Mouse (Mus musculus) small intestine, adult 2 months (tissue): ENCODE measurements around the gene Cntnap5b. TPM values are rescaled to one million over a fixed set of nuclear protein-coding genes. Genes with fewer than 3 reads are reported as not detected.
"Not testable (repeated sequence)": the region's sequence is repeated elsewhere in the genome, so short reads cannot be mapped to it uniquely, and the experiment has no call there.

Experiments used
- H3K27ac ChIP-seq: fragments of 200-500 bp; 2 replicates; pipeline ENCODE4 v1.5.1; 2012; ENCODE audit warnings: low read depth, low read length, control low read depth, inconsistent platforms; ENCODE audit not compliant: insufficient read depth
- H3K27me3 ChIP-seq: fragments of 200-500 bp; 2 replicates; pipeline ENCODE4 v1.6.1; 2012; ENCODE audit warnings: mild to moderate bottlenecking, moderate library complexity, low read length, inconsistent platforms; ENCODE audit not compliant: control insufficient read depth, insufficient read depth
- H3K36me3 ChIP-seq: fragments of 200-500 bp; 2 replicates; pipeline ENCODE4 v1.6.1; 2012; ENCODE audit warnings: mild to moderate bottlenecking, low read length, control low read depth, inconsistent platforms; ENCODE audit not compliant: control insufficient read depth, insufficient read depth
- H3K4me1 ChIP-seq: fragments of 200-500 bp; 2 replicates; pipeline ENCODE4 v1.6.1; 2012; ENCODE audit warnings: low read length, inconsistent platforms, mixed read lengths; ENCODE audit not compliant: control insufficient read depth, insufficient read depth, insufficient read length
- H3K4me3 ChIP-seq: fragments of 200-500 bp; 2 replicates; pipeline ENCODE4 v1.5.1; 2012; ENCODE audit warnings: low read depth, mild to moderate bottlenecking, control low read depth, inconsistent platforms, low read length, moderate library complexity
- CTCF ChIP-seq: fragments of 200-500 bp; IDR thresholded peaks from 2 replicates; pipeline ENCODE4 v1.5.1; 2012; ENCODE audit warnings: low read depth, mild to moderate bottlenecking, control low read depth, inconsistent platforms, low read length, moderate library complexity, mixed read lengths; ENCODE audit not compliant: insufficient replicate concordance, insufficient read length; ENCODE audit errors: extremely low read depth
- POLR2A ChIP-seq: fragments of 200-500 bp; IDR thresholded peaks from 2 replicates; pipeline ENCODE4 v1.6.1; 2012; ENCODE audit warnings: low read depth, mild to moderate bottlenecking, control low read depth, inconsistent platforms, low read length, moderate library complexity
- WGBS: fragments of 180-500 bp; shearing (Covaris S2); methylation state at CpG from one replicate; pipeline ENCODE4 v1.1.7; 2018; 5-methylcytosine and 5-hydroxymethylcytosine counted together
- polyA plus RNA-seq: library from polyadenylated mRNA; depleted of rRNA; stranded (reverse); fragments of >200 nt; gene quantifications from 2 replicates; pipeline ENCODE4 v1.2.3, GENCODE M21; 2012

The Cntnap5b gene
- polyA plus RNA-seq, 1 experiment = not detected

GRCm38 (mm10) chr1:99943515-99943914, 170.9 kb downstream of the Cntnap5b start:
- no peaks in the 10 kb centered on the region for H3K4me1 ChIP-seq
- H3K27me3 ChIP-seq = no peaks in the 10 kb centered on the region
- H3K27ac ChIP-seq = no peak overlapping the region
- H3K4me3 ChIP-seq = no peak overlapping the region
- TF ChIP-seq POLR2A = no peak
- TF ChIP-seq CTCF = no peak
- H3K36me3 ChIP-seq = no peaks in the 10 kb centered on the region

GRCm38 (mm10) chr1:99959428-99959987, 186.9 kb downstream of the Cntnap5b start:
- Histone ChIP-seq H3K27me3 (no peaks in the 10 kb centered on the region), H3K27ac (no peak overlapping the region), H3K4me3 (no peak overlapping the region), H3K36me3 (no peaks in the 10 kb centered on the region), H3K4me1 (no peaks in the 10 kb centered on the region)
- WGBS = 33% methylated on average over 2 of the region's 2 CpGs
- TF ChIP-seq CTCF (no peak), POLR2A (no peak)

- no peak for TF ChIP-seq POLR2A
- TF ChIP-seq CTCF = no peak
- no peaks in the 10 kb centered on the region for H3K36me3 ChIP-seq
- no peak overlapping the region for H3K4me3 ChIP-seq
- H3K27ac ChIP-seq = no peak overlapping the region
- WGBS = 64% methylated on average over 2 of the region's 2 CpGs
- H3K4me1 ChIP-seq = no peaks in the 10 kb centered on the region
- H3K27me3 ChIP-seq = no peaks in the 10 kb centered on the region
Measured at GRCm38 (mm10) chr1:99967300-99968089, 194.9 kb downstream of the Cntnap5b start.

- H3K27ac ChIP-seq = no peak overlapping the region
- H3K36me3 ChIP-seq = no peaks in the 10 kb centered on the region
- TF ChIP-seq POLR2A = no peak
- TF ChIP-seq CTCF = no peak
- 50% methylated on average over 4 of the region's 4 CpGs for WGBS
- no peaks in the 10 kb centered on the region for H3K27me3 ChIP-seq
- no peaks in the 10 kb centered on the region for H3K4me1 ChIP-seq
- no peak overlapping the region for H3K4me3 ChIP-seq
Measured at GRCm38 (mm10) chr1:99970184-99971086, 197.9 kb downstream of the Cntnap5b start.

- not testable (repeated sequence) for H3K4me3 ChIP-seq, H3K36me3 ChIP-seq, H3K27ac ChIP-seq, H3K27me3 ChIP-seq, H3K4me1 ChIP-seq
- WGBS = 83% methylated on average over 4 of the region's 4 CpGs
Measured at GRCm38 (mm10) chr1:100001226-100001625, 228.7 kb downstream of the Cntnap5b start.

- 72% methylated on average over 5 of the region's 5 CpGs for WGBS
- Histone ChIP-seq H3K4me3 (no peak overlapping the region), H3K27me3 (no peaks in the 10 kb centered on the region)
Measured at GRCm38 (mm10) chr1:100006021-100006745, 233.6 kb downstream of the Cntnap5b start.

More at GRCm38 (mm10) chr1:100006021-100006745, 233.6 kb downstream of the Cntnap5b start:
- no peak for TF ChIP-seq CTCF
- TF ChIP-seq POLR2A = no peak
- Histone ChIP-seq H3K4me1 (no peaks in the 10 kb centered on the region), H3K27ac (no peak overlapping the region), H3K36me3 (no peaks in the 10 kb centered on the region)
